ENCODE assay signal across 8 mouse cellular contexts in the genomic region with DNA sequence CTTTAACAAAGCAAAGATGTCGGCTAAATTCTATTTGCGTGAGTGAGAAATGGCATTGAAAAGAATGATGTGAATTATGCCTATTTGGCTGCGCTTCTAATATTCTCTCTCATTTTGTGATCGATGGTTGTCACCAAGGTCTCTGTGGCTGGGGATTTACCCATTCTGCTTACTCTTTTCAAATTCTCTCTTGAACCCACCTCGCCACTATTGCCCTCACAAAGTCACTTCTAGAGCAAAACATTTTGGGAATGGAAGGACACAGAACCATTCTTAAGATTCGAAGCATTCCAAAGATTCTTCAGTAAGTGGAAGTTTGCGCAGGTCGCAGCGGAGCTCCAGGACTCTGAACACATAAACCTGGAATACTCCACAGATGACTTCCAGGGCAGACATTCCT. TPM values are rescaled to one million over a fixed set of nuclear protein-coding genes. Genes with fewer than 3 reads are reported as not detected.
DNase-seq lines count a peak whose midpoint lies in the region; ATAC-seq and TF ChIP-seq lines count a peak whose summit lies in the region.

No protein-coding gene starts in this region.

- H3K9me3 ChIP-seq in lung, embryonic 16.5 days (ENCODE audit: control insufficient read depth, low read length), result no peaks in the 10 kb centered on the region
- no peaks in the 10 kb centered on the region for H3K9me3 ChIP-seq in limb, embryonic 10.5 days (replicated peaks)
- H3K9me3 ChIP-seq in neural tube, embryonic 14.5 days (ENCODE audit: control insufficient read depth, low read length), result no peaks in the 10 kb centered on the region

- H3K4me2 ChIP-seq in lung, embryonic 16.5 days (ENCODE audit: low read depth, low read length), result peak overlapping the region; percentile 74
- peak overlapping the region; percentile 40 for H3K4me2 ChIP-seq in neural tube, embryonic 14.5 days (ENCODE audit: low read depth, low read length)

- ATAC-seq in lung, embryonic 16.5 days (ENCODE audit: low read depth), result no peak
- no peak for ATAC-seq in neural tube, embryonic 14.5 days (ENCODE audit: low read depth)

- TF ChIP-seq CTCF in embryonic fibroblast, embryonic 13.5 days (IDR thresholded peaks at IDR 0.05; ENCODE audit: borderline replicate concordance, insufficient read depth, low read length), result no peak

- peak overlapping the region; percentile 83 for H3K4me3 ChIP-seq in lung, embryonic 16.5 days (ENCODE audit: low read length)
- peak overlapping the region; percentile 49 for H3K4me3 ChIP-seq in embryonic fibroblast, embryonic 13.5 days (ENCODE audit: insufficient read depth, low read length)
- H3K4me3 ChIP-seq in limb, embryonic 10.5 days, result peak overlapping the region; percentile 94
- H3K4me3 ChIP-seq in neural tube, embryonic 14.5 days (ENCODE audit: low read depth, low read length), result peak overlapping the region; percentile 85

- 9% methylated on average over 9 of the region's 9 CpGs for WGBS in lung, embryonic 16.5 days
- 13% methylated on average over 9 of the region's 9 CpGs for WGBS in limb, embryonic 10.5 days
- WGBS in neural tube, embryonic 14.5 days, result 12% methylated on average over 9 of the region's 9 CpGs

- 0 out of 2 replicates have a peak overlapping the region, but pooled peaks have one; percentile 10 for H3K27ac ChIP-seq in lung, embryonic 16.5 days (ENCODE audit: low read length)
- H3K27ac ChIP-seq in embryonic fibroblast, embryonic 13.5 days (ENCODE audit: insufficient read depth, low read length), result no peak overlapping the region
- peak overlapping the region; percentile 94 for H3K27ac ChIP-seq in limb, embryonic 10.5 days
- no peak overlapping the region for H3K27ac ChIP-seq in neural tube, embryonic 14.5 days (ENCODE audit: low read depth, low read length)

- no peaks in the 10 kb centered on the region for H3K27me3 ChIP-seq in lung, embryonic 16.5 days (ENCODE audit: control insufficient read depth, insufficient read depth, low read depth, low read length)
- H3K27me3 ChIP-seq in limb, embryonic 10.5 days (ENCODE audit: low read depth, poor library complexity, severe bottlenecking), result no peaks in the 10 kb centered on the region
- H3K27me3 ChIP-seq in neural tube, embryonic 14.5 days (ENCODE audit: control insufficient read depth, insufficient read depth, low read length), result no peaks in the 10 kb centered on the region

- intact Hi-C loops in gastrocnemius, postnatal 14 days (cut with DNase I; ENCODE audit: low total_unique reads), result no loop called here

- H3K4me1 ChIP-seq in lung, embryonic 16.5 days (replicated peaks; ENCODE audit: control insufficient read depth, insufficient read depth, low read length), result peaks cover 21% of the 10 kb centered on the region
- H3K4me1 ChIP-seq in embryonic fibroblast, embryonic 13.5 days (ENCODE audit: control insufficient read depth, insufficient read depth, low read length), result peaks cover 3% of the 10 kb centered on the region; the same call in 1 of the 2 replicates
- H3K4me1 ChIP-seq in limb, embryonic 10.5 days, result peaks cover 21% of the 10 kb centered on the region
- H3K4me1 ChIP-seq in neural tube, embryonic 14.5 days (ENCODE audit: control insufficient read depth, insufficient read depth, low read length), result peaks cover 23% of the 10 kb centered on the region

- peaks cover 10% of the 10 kb centered on the region for H3K36me3 ChIP-seq in lung, embryonic 16.5 days (ENCODE audit: control insufficient read depth, insufficient read depth, low read length)
- H3K36me3 ChIP-seq in limb, embryonic 10.5 days, result peaks cover 31% of the 10 kb centered on the region
- H3K36me3 ChIP-seq in neural tube, embryonic 14.5 days (ENCODE audit: control insufficient read depth, insufficient read depth, low read length), result 0 out of 2 replicates have a peak, but pooled peaks cover 4% of the 10 kb centered on the region

- H3K9ac ChIP-seq in lung, embryonic 16.5 days (ENCODE audit: low read length), result peak overlapping the region; percentile 96
- H3K9ac ChIP-seq in neural tube, embryonic 14.5 days (replicated peaks; ENCODE audit: low read depth, low read length), result no peak overlapping the region

- TF ChIP-seq POLR2A in embryonic fibroblast, embryonic 13.5 days (IDR thresholded peaks at IDR 0.05; ENCODE audit: low read depth, low read length), result no peak

- no peak for DNase-seq in lung, postnatal 36 days
- peak; percentile 33 for DNase-seq in limb, embryonic 10.5 days (ENCODE audit: low spot score)
- DNase-seq in cerebellum, adult 9-11 months, result no peak
- no peak for DNase-seq in gastrocnemius, postnatal 14 days
- no peak for DNase-seq in cerebellum, postnatal 4 days (ENCODE audit: low spot score in 2 of 2)

RNA-seq across cellular contexts. Expression of a gene that starts 0.5 kb away (rescaled TPM):
- polyA plus RNA-seq in lung, embryonic 16.5 days (2015; fragmentation: Nextera tagmentation; extraction: Ambion mirVana), result 34.9 and 35.2 TPM in 2 replicates
- 48.5 and 48.7 TPM in 2 replicates for polyA plus RNA-seq in embryonic fibroblast, embryonic 13.5 days (2011; ENCODE audit: insufficient read length, low read depth, missing spikeins)
- 36.7 and 46.7 TPM in 2 replicates for polyA plus RNA-seq in limb, embryonic 10.5 days (2016; fragmentation: Nextera tagmentation; extraction: Ambion mirVana)
- polyA plus RNA-seq in neural tube, embryonic 14.5 days (2014; fragmentation: Nextera tagmentation; extraction: Ambion mirVana), result 80.4 and 82.9 TPM in 2 replicates
- total RNA-seq in gastrocnemius, postnatal 14 days (2021), result 10 to 100 TPM; 22.2 to 24.0 TPM

RNA-seq across cellular contexts. Expression of a gene that starts 21.2 kb away (rescaled TPM):
- 2.4 and 2.5 TPM in 2 replicates for polyA plus RNA-seq in lung, embryonic 16.5 days (2015; fragmentation: Nextera tagmentation; extraction: Ambion mirVana)
- polyA plus RNA-seq in embryonic fibroblast, embryonic 13.5 days (2011; ENCODE audit: insufficient read length, low read depth, missing spikeins), result 1.6 and 2.1 TPM in 2 replicates
- polyA plus RNA-seq in limb, embryonic 10.5 days (2016; fragmentation: Nextera tagmentation; extraction: Ambion mirVana), result 2.8 and 4.4 TPM in 2 replicates
- 58.4 and 60.6 TPM in 2 replicates for polyA plus RNA-seq in neural tube, embryonic 14.5 days (2014; fragmentation: Nextera tagmentation; extraction: Ambion mirVana)
- total RNA-seq in gastrocnemius, postnatal 14 days (2021), result under 1 TPM; 0.18 to 0.33 TPM

RNA-seq across cellular contexts. Expression of a gene that starts 41.5 kb away (rescaled TPM):
- 13.0 and 14.2 TPM in 2 replicates for polyA plus RNA-seq in lung, embryonic 16.5 days (2015; fragmentation: Nextera tagmentation; extraction: Ambion mirVana)
- 13.4 and 17.1 TPM in 2 replicates for polyA plus RNA-seq in embryonic fibroblast, embryonic 13.5 days (2011; ENCODE audit: insufficient read length, low read depth, missing spikeins)
- polyA plus RNA-seq in limb, embryonic 10.5 days (2016; fragmentation: Nextera tagmentation; extraction: Ambion mirVana), result 10.2 and 18.4 TPM in 2 replicates
- 23.1 and 24.6 TPM in 2 replicates for polyA plus RNA-seq in neural tube, embryonic 14.5 days (2014; fragmentation: Nextera tagmentation; extraction: Ambion mirVana)
- 1 to 10 TPM; 6.3 to 7.7 TPM for total RNA-seq in gastrocnemius, postnatal 14 days (2021)

Comparison
In these comparisons a context has a peak if more than half of its experiments do, and no peak if none do; other contexts are left out.
1. H3K27ac ChIP-seq: peak in lung, embryonic 16.5 days (single experiment) and limb, embryonic 10.5 days (single experiment); none in embryonic fibroblast, embryonic 13.5 days (single experiment) and neural tube, embryonic 14.5 days (single experiment).
2. RNA of a gene that starts 21.2 kb away (polyA plus RNA-seq): 58.4 to 60.6 TPM in neural tube, embryonic 14.5 days; 2.8 to 4.4 TPM in limb, embryonic 10.5 days, 2.4 to 2.5 TPM in lung, embryonic 16.5 days and 1.6 to 2.1 TPM in embryonic fibroblast, embryonic 13.5 days; every median in the first group is over 10 times any median in the second.
3. Peak in every context shown above with its lines, with median percentiles within 50 percentile points of each other: H3K4me3 ChIP-seq.